11 mouse cellular contexts compared by ENCODE assay signal in genomic region chr15:102990461-102991397, GRCm38 (mm10). TPM values are rescaled to one million over a fixed set of nuclear protein-coding genes. Genes with fewer than 3 reads are reported as not detected.
DNase-seq lines count a peak whose midpoint lies in the region; ATAC-seq and TF ChIP-seq lines count a peak whose summit lies in the region.
"Had no signal": no experiment of that assay in that cellular context is flagged by ENCODE, and none has a peak within 500 bp of the region (broad histone marks: within the 10 kb centered on the region; RNA-seq: fewer than 3 reads in every experiment).

Hoxc8 (plus strand) TSS chr15:102990607.

- H3K9ac ChIP-seq in midbrain, embryonic 15.5 days: no peak within 1 kb of the TSS
- H3K9ac ChIP-seq in midbrain, embryonic 16.5 days (ENCODE audit: low read depth, low read length): no peak within 1 kb of the TSS
- peak within 1 kb of the TSS; percentile 68 for H3K9ac ChIP-seq in kidney, embryonic 15.5 days
- H3K9ac ChIP-seq in stomach, embryonic 16.5 days (ENCODE audit: low read length): peak within 1 kb of the TSS; percentile 65
- H3K9ac ChIP-seq: liver, embryonic 13.5 days had no signal

- no peak for DNase-seq in gastrocnemius, adult 2 months
- DNase-seq in gastrocnemius, postnatal 14 days: no peak
- no peak for DNase-seq in natural killer cell, adult 2 months (ENCODE audit: low spot score in 2 of 2)
- no peak for DNase-seq in left cerebral cortex, adult 18-20 months (ENCODE audit: low spot score in 2 of 2)
- DNase-seq: liver, embryonic 13.5 days had no signal

- H3K4me3 ChIP-seq in gastrocnemius, adult 2 months: peak within 1 kb of the TSS; percentile 70
- 0 out of 2 replicates have a peak within 1 kb of the TSS, but pooled peaks have one; percentile 8 for H3K4me3 ChIP-seq in midbrain, embryonic 15.5 days
- no peak within 1 kb of the TSS for H3K4me3 ChIP-seq in midbrain, embryonic 16.5 days (ENCODE audit: low read depth, low read length)
- peak within 1 kb of the TSS; percentile 57 for H3K4me3 ChIP-seq in kidney, embryonic 15.5 days (replicated peaks)
- H3K4me3 ChIP-seq in stomach, embryonic 16.5 days (replicated peaks; ENCODE audit: low read length): peak within 1 kb of the TSS; percentile 42
- H3K4me3 ChIP-seq: liver, embryonic 13.5 days had no signal

- H3K27me3 ChIP-seq in midbrain, embryonic 15.5 days (replicated peaks): peaks cover 95% of the 10 kb centered on the region
- H3K27me3 ChIP-seq in midbrain, embryonic 16.5 days (ENCODE audit: control insufficient read depth, insufficient read depth, low read depth, low read length): peaks cover 88% of the 10 kb centered on the region
- peaks cover 79% of the 10 kb centered on the region for H3K27me3 ChIP-seq in kidney, embryonic 15.5 days
- peaks cover 87% of the 10 kb centered on the region for H3K27me3 ChIP-seq in stomach, embryonic 16.5 days (ENCODE audit: control insufficient read depth, insufficient read depth, low read length)

- no peak within 1 kb of the TSS for H3K4me2 ChIP-seq in midbrain, embryonic 15.5 days
- H3K4me2 ChIP-seq in midbrain, embryonic 16.5 days (ENCODE audit: low read length): no peak within 1 kb of the TSS
- peak within 1 kb of the TSS; percentile 86 for H3K4me2 ChIP-seq in kidney, embryonic 15.5 days
- peak within 1 kb of the TSS; percentile 46 for H3K4me2 ChIP-seq in stomach, embryonic 16.5 days (ENCODE audit: low read depth, low read length)
- H3K4me2 ChIP-seq: liver, embryonic 13.5 days had no signal

- no peaks in the 10 kb centered on the region for H3K9me3 ChIP-seq in midbrain, embryonic 15.5 days
- no peaks in the 10 kb centered on the region for H3K9me3 ChIP-seq in midbrain, embryonic 16.5 days (replicated peaks; ENCODE audit: control insufficient read depth, low read length, poor library complexity, severe bottlenecking)
- H3K9me3 ChIP-seq in kidney, embryonic 15.5 days (replicated peaks): no peaks in the 10 kb centered on the region
- H3K9me3 ChIP-seq in stomach, embryonic 16.5 days (replicated peaks; ENCODE audit: control insufficient read depth, low read length): no peaks in the 10 kb centered on the region
- H3K9me3 ChIP-seq: liver, embryonic 13.5 days had no signal

- intact Hi-C loops in gastrocnemius, adult 2 months (cut with DNase I): no loop called here
- intact Hi-C loops in gastrocnemius, postnatal 14 days (cut with DNase I; ENCODE audit: low total_unique reads): no loop called here

- no peak for TF ChIP-seq CTCF in gastrocnemius, adult 2 months (IDR thresholded peaks at IDR 0.05)

- H3K36me3 ChIP-seq in midbrain, embryonic 15.5 days (replicated peaks): no peaks in the 10 kb centered on the region
- no peaks in the 10 kb centered on the region for H3K36me3 ChIP-seq in midbrain, embryonic 16.5 days (ENCODE audit: control insufficient read depth, insufficient read depth, low read length)
- H3K36me3 ChIP-seq in kidney, embryonic 15.5 days: no peaks in the 10 kb centered on the region
- no peaks in the 10 kb centered on the region for H3K36me3 ChIP-seq in stomach, embryonic 16.5 days (ENCODE audit: control insufficient read depth, insufficient read depth, low read length)
- H3K36me3 ChIP-seq: liver, embryonic 13.5 days had no signal

- peaks cover 4% of the 10 kb centered on the region; the same call in 1 of the 2 replicates for H3K4me1 ChIP-seq in midbrain, embryonic 15.5 days
- no peaks in the 10 kb centered on the region; the same call in 1 of the 2 replicates for H3K4me1 ChIP-seq in midbrain, embryonic 16.5 days (ENCODE audit: control insufficient read depth, insufficient read depth, low read length)
- H3K4me1 ChIP-seq in kidney, embryonic 15.5 days: peaks cover 84% of the 10 kb centered on the region
- H3K4me1 ChIP-seq in stomach, embryonic 16.5 days (ENCODE audit: control insufficient read depth, insufficient read depth, low read length): 0 out of 2 replicates have a peak, but pooled peaks cover 5% of the 10 kb centered on the region
- H3K4me1 ChIP-seq: liver, embryonic 13.5 days had no signal

- under 1% methylated on average over 66 of the region's 69 CpGs for WGBS in midbrain, embryonic 15.5 days
- WGBS in midbrain, embryonic 16.5 days: under 1% methylated on average over 65 of the region's 69 CpGs
- 1% methylated on average over 69 of the region's 69 CpGs for WGBS in kidney, embryonic 15.5 days
- WGBS in stomach, embryonic 16.5 days: 1% methylated on average over 69 of the region's 69 CpGs

- ATAC-seq in midbrain, embryonic 15.5 days (replicated peaks): no peak
- no peak for ATAC-seq in midbrain, embryonic 16.5 days
- ATAC-seq in kidney, embryonic 15.5 days (replicated peaks; ENCODE audit: low FRiP score): 0 out of 2 replicates have a peak, but pooled peaks have one; percentile 26
- peak; percentile 40; the same call in 1 of the 2 replicates for ATAC-seq in stomach, embryonic 16.5 days (ENCODE audit: insufficient read depth, low FRiP score)

- H3K27ac ChIP-seq in gastrocnemius, adult 2 months: peak within 1 kb of the TSS; percentile 48; the same call in 1 of the 2 replicates
- H3K27ac ChIP-seq in midbrain, embryonic 15.5 days: no peak within 1 kb of the TSS
- no peak within 1 kb of the TSS for H3K27ac ChIP-seq in midbrain, embryonic 16.5 days (ENCODE audit: low read length)
- peak within 1 kb of the TSS; percentile 89 for H3K27ac ChIP-seq in kidney, embryonic 15.5 days
- H3K27ac ChIP-seq in stomach, embryonic 16.5 days (ENCODE audit: low read length): no peak within 1 kb of the TSS
- H3K27ac ChIP-seq: liver, embryonic 13.5 days had no signal

RNA-seq across cellular contexts. Expression of gene Hoxc8, which starts in this region (rescaled TPM):
- total RNA-seq in gastrocnemius, adult 2 months (2021): 1 to 10 TPM; 1.0 to 2.8 TPM
- total RNA-seq in gastrocnemius, postnatal 14 days (2021): 1 to 10 TPM; 1.1 to 1.2 TPM
- polyA plus RNA-seq in midbrain, embryonic 15.5 days (2015; fragmentation: Nextera tagmentation; extraction: Ambion mirVana): not detected in 2 replicates
- not detected in 2 replicates for polyA plus RNA-seq in midbrain, embryonic 16.5 days (2015; fragmentation: Nextera tagmentation; extraction: Ambion mirVana)
- polyA plus RNA-seq in kidney, embryonic 15.5 days (2015; fragmentation: Nextera tagmentation; extraction: Ambion mirVana): 8.7 and 11.1 TPM in 2 replicates
- polyA plus RNA-seq in stomach, embryonic 16.5 days (2015; fragmentation: Nextera tagmentation; extraction: Ambion mirVana): 2.0 and 2.5 TPM in 2 replicates
- total RNA-seq in left cerebral cortex, adult 18-20 months (2021): not detected
- polyA plus RNA-seq: brain, embryonic 14.5 days; frontal cortex, adult 2 months had no signal

Comparison
In these comparisons a context has a peak if more than half of its experiments do, and no peak if none do; other contexts are left out.
1. H3K27ac ChIP-seq: peak in gastrocnemius, adult 2 months (single experiment) and kidney, embryonic 15.5 days (single experiment); none in midbrain, embryonic 15.5 days (single experiment), midbrain, embryonic 16.5 days (single experiment) and stomach, embryonic 16.5 days (single experiment).
2. ATAC-seq: peak in kidney, embryonic 15.5 days (single experiment) and stomach, embryonic 16.5 days (single experiment); none in midbrain, embryonic 15.5 days (single experiment) and midbrain, embryonic 16.5 days (single experiment).
3. H3K4me2 ChIP-seq: peak in kidney, embryonic 15.5 days (single experiment) and stomach, embryonic 16.5 days (single experiment); none in midbrain, embryonic 15.5 days (single experiment) and midbrain, embryonic 16.5 days (single experiment).
4. H3K9ac ChIP-seq: peak in kidney, embryonic 15.5 days (single experiment) and stomach, embryonic 16.5 days (single experiment); none in midbrain, embryonic 15.5 days (single experiment) and midbrain, embryonic 16.5 days (single experiment).